Mouse (Mus musculus) hindbrain, embryonic 13.5 days (tissue): Measurements from ENCODE around the gene Srsf3. TPM values are rescaled to one million over a fixed set of nuclear protein-coding genes. Genes with fewer than 3 reads are reported as not detected.

Source experiments
- ATAC-seq: fragments of 200-750 bp; cut with Nextera tagmentation; 2 replicates; pipeline ENCODE4 v1.8.0; 2017; ENCODE audit warnings: moderate TSS enrichment; ENCODE audit not compliant: low FRiP score
- H3K27ac ChIP-seq: fragments of 300-500 bp; sonication (generic); 2 replicates; pipeline ENCODE4 v1.5.1; 2015; ENCODE audit warnings: inconsistent platforms, mild to moderate bottlenecking, moderate library complexity
- H3K27me3 ChIP-seq: fragments of 300-500 bp; sonication (generic); 2 replicates; pipeline ENCODE4 v1.6.1; 2015; ENCODE audit warnings: mild to moderate bottlenecking, inconsistent platforms
- H3K36me3 ChIP-seq: fragments of 300-500 bp; sonication (generic); 2 replicates; pipeline ENCODE4 v1.6.1; 2015; ENCODE audit warnings: mild to moderate bottlenecking, inconsistent platforms
- H3K4me1 ChIP-seq: fragments of 300-500 bp; sonication (generic); replicated peaks from 2 replicates; pipeline ENCODE4 v1.6.1; 2015; ENCODE audit warnings: inconsistent platforms
- H3K4me2 ChIP-seq: fragments of 300-500 bp; sonication (generic); 2 replicates; pipeline ENCODE4 v1.6.1; 2015; ENCODE audit warnings: inconsistent platforms, mild to moderate bottlenecking, moderate library complexity
- H3K4me3 ChIP-seq: fragments of 300-500 bp; sonication (generic); 2 replicates; pipeline ENCODE4 v1.5.1; 2015; ENCODE audit warnings: mild to moderate bottlenecking, inconsistent platforms
- H3K9ac ChIP-seq: fragments of 300-500 bp; sonication (generic); 2 replicates; pipeline ENCODE4 v1.6.1; 2015; ENCODE audit warnings: mild to moderate bottlenecking, inconsistent platforms
- H3K9me3 ChIP-seq: fragments of 300-500 bp; sonication (generic); 2 replicates; pipeline ENCODE4 v1.6.1; 2016; ENCODE audit warnings: inconsistent platforms
- WGBS: fragments of 180-500 bp; shearing (Covaris S2); methylation state at CpG from one replicate; pipeline ENCODE4 v1.1.7; 2015; 5-methylcytosine and 5-hydroxymethylcytosine counted together
- polyA plus RNA-seq: library from polyadenylated mRNA; unstranded; fragments of >200 nt; fragmentation: Nextera tagmentation; extraction: Ambion mirVana; gene quantifications from 2 replicates; pipeline ENCODE4 v1.2.1, GENCODE M21; 2015

The Srsf3 gene
- polyA plus RNA-seq, 1 experiment from 2014 or later = 506 TPM

DNA sequence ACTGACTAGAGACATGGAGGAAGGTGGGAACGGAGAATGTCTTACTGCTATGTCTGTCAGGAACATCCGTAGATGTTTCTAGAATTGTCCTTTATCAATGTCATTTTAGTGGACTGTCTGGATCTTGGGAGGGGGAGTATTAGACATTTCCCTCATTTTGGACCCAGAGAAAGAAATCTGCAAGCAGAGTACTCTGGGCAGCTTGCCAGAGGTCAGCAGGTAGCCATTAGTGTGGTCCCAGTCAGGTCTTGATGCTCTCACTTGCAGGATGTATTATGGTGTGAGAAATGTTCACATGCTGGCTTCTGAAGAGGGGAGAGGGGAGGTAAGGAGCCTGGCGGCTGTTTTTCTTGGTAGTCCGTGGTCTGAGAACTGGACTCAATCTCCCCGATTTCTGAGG, 60.1 kb downstream of the Srsf3 start:
- Histone ChIP-seq H3K9me3 (no peaks in the 10 kb centered on the region), H3K4me3 (no peak overlapping the region), H3K9ac (no peak overlapping the region), H3K4me1 (peaks cover 25% of the 10 kb centered on the region), H3K36me3 (no peaks in the 10 kb centered on the region), H3K27ac (no peak overlapping the region), H3K4me2 (no peak overlapping the region), H3K27me3 (peaks cover 41% of the 10 kb centered on the region)
- ATAC-seq = no peak
- 65% methylated on average over 5 of the region's 5 CpGs for WGBS

Other genes with a start within 250 kb of the Srsf3 start
- 7.6 and 9.7 TPM in 2 replicates for gene Brpf3, start 231.5 kb upstream of the Srsf3 start, polyA plus RNA-seq
- 0.08 TPM in 1 of 2 replicates, not detected in the other for gene Pnpla1, start 174.2 kb upstream of the Srsf3 start, polyA plus RNA-seq
- gene 4930539E08Rik, start 117.3 kb upstream of the Srsf3 start, polyA plus RNA-seq = 0.31 and 0.57 TPM in 2 replicates
- gene Pxt1, start 88.8 kb upstream of the Srsf3 start, polyA plus RNA-seq = 0.19 TPM in 1 of 2 replicates, not detected in the other
- 96.0 and 96.7 TPM in 2 replicates for gene Kctd20, start 80.7 kb upstream of the Srsf3 start, polyA plus RNA-seq
- gene Stk38, start 24.6 kb upstream of the Srsf3 start, polyA plus RNA-seq = 111 and 122 TPM in 2 replicates
- gene Cdkn1a, start 58.3 kb downstream of the Srsf3 start, polyA plus RNA-seq = 56.5 and 56.9 TPM in 2 replicates
- gene Rab44, start 81.5 kb downstream of the Srsf3 start, polyA plus RNA-seq = 0.22 TPM in 1 of 2 replicates, not detected in the other
- 18.9 and 20.2 TPM in 2 replicates for gene Cpne5, start 205.5 kb downstream of the Srsf3 start, polyA plus RNA-seq
- gene Ppil1, start 231.6 kb downstream of the Srsf3 start, polyA plus RNA-seq = 106 and 114 TPM in 2 replicates
- 108 and 111 TPM in 2 replicates for gene BC004004, start 236.2 kb downstream of the Srsf3 start, polyA plus RNA-seq